Mouse (Mus musculus) bone marrow, adult 2 months (tissue): ENCODE data around the gene Ahsg. TPM values are rescaled to one million over a fixed set of nuclear protein-coding genes. Genes with fewer than 3 reads are reported as not detected.
"Not testable (repeated sequence)": the region's sequence is repeated elsewhere in the genome, so short reads cannot be mapped to it uniquely, and the experiment has no call there.

ENCODE experiments used
- H3K27ac ChIP-seq: fragments of 200-500 bp; 2 replicates; pipeline ENCODE4 v1.5.1; 2012; ENCODE audit warnings: low read depth, mild to moderate bottlenecking, control low read depth, inconsistent platforms, low read length; ENCODE audit not compliant: control insufficient read depth, poor library complexity, insufficient read depth
- H3K4me1 ChIP-seq: fragments of 200-500 bp; 2 replicates; pipeline ENCODE4 v1.6.1; 2011; ENCODE audit warnings: low read length; ENCODE audit not compliant: control insufficient read depth, insufficient read depth
- H3K4me3 ChIP-seq: fragments of 200-500 bp; replicated peaks from 2 replicates; pipeline ENCODE3; 2011; ENCODE audit warnings: mild to moderate bottlenecking, low read depth, low read length, control low read depth; ENCODE audit not compliant: control insufficient read depth
- CTCF ChIP-seq: fragments of 200-500 bp; IDR thresholded peaks from 2 replicates; pipeline ENCODE4 v1.5.1; 2011; ENCODE audit warnings: low read length, control low read depth; ENCODE audit not compliant: control insufficient read depth, insufficient read depth
- POLR2A ChIP-seq: fragments of 200-500 bp; IDR thresholded peaks from 2 replicates; pipeline ENCODE4 v1.6.1; 2011; ENCODE audit warnings: low read depth, mild to moderate bottlenecking, control low read depth, low read length, borderline replicate concordance; ENCODE audit not compliant: control insufficient read depth
- WGBS: fragments of 180-500 bp; shearing (Covaris S2); methylation state at CpG from one replicate; pipeline ENCODE4 v1.1.7; 2018; 5-methylcytosine and 5-hydroxymethylcytosine counted together
- polyA plus RNA-seq: library from polyadenylated mRNA; stranded (reverse); fragments of >200 nt; gene quantifications from 2 replicates; pipeline ENCODE4 v1.2.4, GENCODE M21; 2011; ENCODE audit warnings: low replicate concordance; ENCODE audit not compliant: missing spikeins, insufficient read depth, insufficient read length

Gene Ahsg
- polyA plus RNA-seq, 1 experiment, result 61.2 TPM

DNA sequence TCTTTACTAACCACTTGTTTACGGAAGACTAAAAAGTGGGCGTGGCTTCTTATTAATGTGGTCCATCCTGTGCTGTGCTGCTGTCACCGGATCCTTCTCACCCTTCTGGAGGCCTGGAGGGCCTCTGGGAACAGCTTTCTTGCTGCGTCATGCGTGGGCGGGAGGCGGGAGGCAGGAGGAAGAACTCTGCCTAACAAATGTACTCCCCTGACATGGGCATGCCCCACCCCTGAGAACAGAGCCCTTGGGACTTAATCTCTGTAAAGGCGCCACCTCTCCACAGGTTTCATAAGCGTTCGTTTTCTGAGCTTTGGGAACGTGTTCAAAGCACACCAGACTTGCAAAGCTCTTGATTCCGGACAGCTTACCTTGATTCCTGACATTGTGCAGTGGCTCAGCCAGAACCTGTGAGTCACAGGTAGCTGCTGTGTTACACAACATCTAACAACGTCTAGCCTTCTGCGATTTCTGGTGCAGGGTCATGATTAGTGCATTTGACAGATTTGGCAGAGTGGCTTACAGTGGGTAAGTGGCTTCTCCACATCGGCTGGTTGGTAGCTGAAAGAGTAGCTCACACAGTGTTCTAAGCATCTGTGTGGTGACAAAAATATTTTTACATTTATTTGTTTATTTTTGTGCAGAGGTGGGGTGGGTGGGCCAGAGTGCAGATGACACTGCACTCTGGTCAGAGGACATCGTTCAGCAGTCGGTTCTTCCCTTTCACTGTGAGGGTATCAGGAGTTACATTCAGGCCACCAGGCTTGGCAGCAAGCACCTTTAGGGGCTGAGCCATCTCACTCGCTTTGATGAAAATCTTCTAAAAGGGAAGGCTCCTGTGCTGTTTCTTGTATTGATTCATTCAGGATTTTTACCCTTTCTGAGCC is 29.1 kb downstream of the Ahsg start:
- Histone ChIP-seq H3K4me1 (no peaks in the 10 kb centered on the region), H3K27ac (no peak overlapping the region), H3K4me3 (no peak overlapping the region)
- no peak for TF ChIP-seq CTCF
- no peak for TF ChIP-seq POLR2A
- WGBS, result 27% methylated on average over 18 of the region's 18 CpGs

- Histone ChIP-seq H3K4me3 (no peak overlapping the region), H3K27ac (no peak overlapping the region), H3K4me1 (no peaks in the 10 kb centered on the region)
- TF ChIP-seq POLR2A, result no peak
- no peak for TF ChIP-seq CTCF
- 86% methylated on average over 5 of the region's 5 CpGs for WGBS
Measured at GRCm38 (mm10) chr16:22921761-22922160, 30.7 kb downstream of the Ahsg start.

DNA sequence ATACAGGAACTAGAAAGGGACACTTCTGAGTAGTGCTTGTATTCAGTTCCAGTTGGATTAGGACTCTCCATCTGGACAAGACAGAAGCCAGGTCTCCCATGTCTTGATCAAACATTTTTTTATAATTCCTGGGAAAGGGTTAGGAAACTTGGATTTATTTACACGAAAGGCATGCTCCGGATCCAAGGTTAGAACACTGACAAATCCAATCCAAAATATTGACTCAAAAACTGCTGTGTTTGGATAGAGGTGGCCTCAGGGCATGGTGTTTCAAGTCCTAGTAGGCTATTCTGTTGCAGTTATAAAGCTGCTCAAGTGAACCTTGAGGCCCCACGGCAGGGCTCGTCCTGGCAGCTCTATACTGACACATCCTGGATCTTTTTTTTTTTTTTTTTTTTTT is 31.4 kb downstream of the Ahsg start:
- WGBS, result 81% methylated on average over 4 of the region's 4 CpGs
- H3K27ac ChIP-seq, result no peak overlapping the region

DNA sequence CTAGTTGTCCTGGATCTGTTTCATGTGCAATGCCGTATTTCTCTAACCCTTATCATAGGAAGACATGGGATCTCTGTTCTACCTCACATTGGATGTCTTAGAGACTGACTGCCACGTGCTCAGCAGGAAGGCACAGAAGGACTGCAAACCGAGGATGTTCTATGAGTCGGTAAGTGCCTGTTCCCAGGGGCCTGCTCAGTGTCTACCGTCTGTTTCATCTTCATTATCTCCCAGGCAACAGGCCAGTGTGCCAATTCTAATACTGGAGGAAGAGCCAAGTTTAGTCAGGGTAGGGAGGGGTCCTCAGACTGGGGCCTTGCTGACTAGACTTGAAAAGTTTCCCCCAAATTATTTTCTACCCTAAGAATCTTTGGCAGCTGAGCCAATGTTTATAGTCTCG is 38.5 kb downstream of the Ahsg start:
- TF ChIP-seq POLR2A, result no peak
- TF ChIP-seq CTCF, result no peak
- H3K4me1 ChIP-seq, result no peaks in the 10 kb centered on the region
- WGBS, result 78% methylated on average over 6 of the region's 6 CpGs
- H3K27ac ChIP-seq, result no peak overlapping the region
- no peak overlapping the region for H3K4me3 ChIP-seq

More for the DNA sequence above, 31.4 kb downstream of the Ahsg start:
- H3K4me1 ChIP-seq, result no peaks in the 10 kb centered on the region
- TF ChIP-seq CTCF, result no peak
- TF ChIP-seq POLR2A, result no peak
- no peak overlapping the region for H3K4me3 ChIP-seq

DNA sequence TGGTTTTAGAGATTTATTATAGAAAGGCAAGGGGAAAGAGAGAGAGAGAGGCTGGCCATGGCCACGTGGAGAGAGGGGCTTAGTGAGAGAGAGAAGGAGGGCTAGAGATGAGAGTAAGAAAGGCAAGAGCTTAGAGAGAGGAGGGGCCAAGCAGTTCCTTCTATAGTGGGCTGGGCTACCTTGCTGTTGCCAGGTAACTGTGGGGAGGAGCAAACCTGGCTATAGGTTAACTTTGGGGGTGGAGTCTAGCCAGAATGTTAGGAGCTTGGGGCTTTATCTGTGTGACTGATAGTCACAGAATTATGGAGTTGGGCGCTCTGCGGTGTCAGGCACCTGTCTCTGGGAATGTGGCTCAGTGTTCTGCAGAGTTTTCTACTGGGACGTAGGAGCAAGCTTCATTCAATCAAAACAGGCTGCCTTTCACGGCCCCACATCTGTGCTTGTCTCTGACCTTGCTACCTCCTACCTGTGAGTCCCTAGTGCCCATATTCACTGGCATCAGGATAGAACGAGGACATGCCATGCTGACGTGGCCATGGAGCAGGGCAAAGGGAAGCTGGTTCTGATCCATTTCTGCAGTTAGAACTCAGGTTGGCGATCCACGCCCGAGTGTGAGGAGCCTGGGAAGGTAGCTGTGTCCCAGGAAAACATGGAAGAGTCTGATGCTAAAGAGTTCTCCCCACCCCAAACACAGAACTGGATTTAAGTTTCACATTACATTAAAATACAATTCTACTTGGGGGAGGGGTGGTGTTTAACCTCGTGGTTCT is 40.5 kb downstream of the Ahsg start:
- Histone ChIP-seq H3K4me1 (no peaks in the 10 kb centered on the region; the same call in 1 of the 2 replicates), H3K4me3 (no peak overlapping the region), H3K27ac (no peak overlapping the region)
- TF ChIP-seq CTCF (no peak), POLR2A (no peak)
- 81% methylated on average over 11 of the region's 11 CpGs for WGBS

DNA sequence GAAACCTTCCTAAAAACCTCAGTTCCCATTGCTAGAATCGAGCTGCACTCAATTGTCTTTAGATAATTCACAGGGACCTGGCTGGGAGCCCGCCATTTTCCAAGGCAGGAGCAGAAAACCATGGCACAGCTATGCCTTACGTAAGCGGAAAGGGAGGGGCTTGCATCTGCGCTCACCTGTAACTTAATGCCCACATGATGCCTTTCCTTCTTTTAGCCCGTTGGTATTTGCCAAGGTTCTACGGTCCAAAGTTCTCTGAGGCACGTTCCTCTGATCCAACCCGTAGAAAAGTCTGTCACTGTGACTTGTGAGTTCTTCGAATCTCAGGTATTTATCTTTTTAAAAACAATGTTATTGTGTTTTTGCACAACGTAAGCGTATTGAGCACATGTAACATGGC is 46.6 kb downstream of the Ahsg start:
- Histone ChIP-seq H3K27ac (no peak overlapping the region), H3K4me1 (no peaks in the 10 kb centered on the region; the same call in 1 of the 2 replicates), H3K4me3 (no peak overlapping the region)
- WGBS, result 86% methylated on average over 12 of the region's 12 CpGs
- TF ChIP-seq CTCF, result no peak
- TF ChIP-seq POLR2A, result no peak

GRCm38 (mm10) chr16:22938541-22938940 is 47.5 kb downstream of the Ahsg start:
- no peak overlapping the region for H3K4me3 ChIP-seq
- peak overlapping the region; percentile 50; the same call in 1 of the 2 replicates for H3K27ac ChIP-seq
- 55% methylated on average over 2 of the region's 2 CpGs for WGBS
- no peaks in the 10 kb centered on the region; the same call in 1 of the 2 replicates for H3K4me1 ChIP-seq
- TF ChIP-seq POLR2A (no peak), CTCF (no peak)

DNA sequence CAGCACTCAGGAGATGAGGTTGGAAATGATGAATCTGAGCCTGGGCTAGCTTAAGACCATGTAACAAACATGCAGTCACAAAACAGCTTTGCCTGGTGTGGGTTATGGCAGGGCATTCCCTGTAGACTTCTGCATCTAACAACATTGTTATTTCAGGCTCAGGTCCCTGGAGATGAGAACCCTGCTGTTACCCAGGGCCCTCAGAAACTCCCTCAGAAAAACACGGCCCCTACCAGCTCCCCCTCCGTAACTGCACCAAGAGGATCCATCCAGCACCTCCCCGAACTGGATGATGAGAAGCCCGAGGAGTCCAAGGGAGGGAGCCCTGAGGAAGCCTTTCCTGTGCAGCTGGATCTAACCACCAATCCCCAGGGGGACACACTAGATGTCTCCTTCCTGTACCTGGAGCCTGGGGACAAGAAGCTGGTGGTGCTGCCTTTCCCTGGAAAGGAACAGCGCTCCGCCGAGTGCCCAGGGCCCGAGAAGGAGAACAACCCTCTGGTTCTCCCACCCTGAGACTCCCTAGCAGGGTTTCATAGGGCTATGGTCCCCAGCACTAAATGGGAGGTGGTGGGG is 48.1 kb downstream of the Ahsg start:
- Histone ChIP-seq H3K4me3 (no peak overlapping the region), H3K4me1 (no peaks in the 10 kb centered on the region; the same call in 1 of the 2 replicates), H3K27ac (peak overlapping the region; percentile 45; the same call in 1 of the 2 replicates)
- TF ChIP-seq POLR2A, result no peak
- no peak for TF ChIP-seq CTCF
- WGBS, result 65% methylated on average over 8 of the region's 8 CpGs

GRCm38 (mm10) chr16:22941825-22942476 is 50.9 kb downstream of the Ahsg start:
- H3K4me1 ChIP-seq, H3K27ac ChIP-seq, H3K4me3 ChIP-seq: not testable (repeated sequence)
